Mouse (Mus musculus) heart, adult 11 months (tissue): Measurements from ENCODE around the gene Extl1.
"Not testable (repeated sequence)": the region's sequence is repeated elsewhere in the genome, so short reads cannot be mapped to it uniquely, and the experiment has no call there.

Experiments
- DNase-seq: peaks from one replicate; pipeline ENCODE4 v3.0.0; 2022

Extl1 gene

DNA sequence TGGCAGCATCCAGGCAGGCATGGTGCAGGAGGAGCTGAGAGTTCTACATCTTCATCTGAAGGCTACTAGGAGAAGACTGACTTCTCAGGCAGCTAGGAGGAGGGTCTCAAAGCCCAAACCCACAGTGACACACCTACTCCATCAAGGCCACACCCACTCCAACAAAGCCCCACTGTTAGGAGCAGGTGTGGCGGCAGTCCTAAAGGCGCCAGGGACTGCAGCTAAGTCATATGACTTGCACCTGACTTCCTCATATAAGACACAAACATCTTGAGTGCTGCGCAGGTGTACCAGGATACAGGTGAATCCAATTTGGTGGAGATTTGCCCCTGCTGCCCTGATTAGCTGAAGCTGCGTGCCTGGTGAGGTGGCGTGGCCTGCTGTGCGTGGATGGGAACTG lies at the start of gene Extl1:
Extl1 (minus strand) TSS at position 101 of the 400 bp plus-strand sequence.
- DNase-seq, result not testable (repeated sequence)

DNA sequence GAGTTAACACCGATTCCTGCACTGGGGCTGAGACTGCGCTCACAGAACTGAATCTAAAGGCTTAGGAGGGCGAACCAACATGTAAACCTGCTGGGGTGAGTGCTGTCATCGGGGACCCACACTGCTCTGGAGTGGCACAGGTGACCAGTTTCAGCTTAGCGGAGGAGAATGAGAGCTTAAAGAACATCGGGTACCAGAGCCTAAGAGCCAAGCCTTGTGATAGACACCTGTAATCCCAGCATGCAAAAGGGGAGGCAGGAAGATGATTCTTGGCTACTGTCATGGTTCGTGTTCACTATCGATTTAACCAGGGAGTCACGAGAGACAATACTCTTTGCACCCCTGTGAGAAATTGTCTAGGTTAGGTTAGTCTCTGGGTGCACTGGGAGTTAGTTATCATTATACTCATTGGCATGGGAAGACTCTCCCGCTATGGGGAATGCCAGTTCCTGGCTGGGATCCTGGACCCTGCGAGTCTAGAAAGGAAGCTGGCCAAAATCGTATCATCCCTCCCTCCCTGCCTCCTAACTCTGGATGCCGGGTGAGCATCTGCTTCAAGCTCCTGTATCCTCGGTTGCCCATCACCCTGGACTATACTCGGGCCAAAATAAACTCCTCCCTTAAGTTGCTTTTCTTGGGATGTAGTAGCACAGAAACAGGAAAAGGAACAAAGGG lies 49.2 kb upstream of the Extl1 start:
- no peak for DNase-seq

DNA sequence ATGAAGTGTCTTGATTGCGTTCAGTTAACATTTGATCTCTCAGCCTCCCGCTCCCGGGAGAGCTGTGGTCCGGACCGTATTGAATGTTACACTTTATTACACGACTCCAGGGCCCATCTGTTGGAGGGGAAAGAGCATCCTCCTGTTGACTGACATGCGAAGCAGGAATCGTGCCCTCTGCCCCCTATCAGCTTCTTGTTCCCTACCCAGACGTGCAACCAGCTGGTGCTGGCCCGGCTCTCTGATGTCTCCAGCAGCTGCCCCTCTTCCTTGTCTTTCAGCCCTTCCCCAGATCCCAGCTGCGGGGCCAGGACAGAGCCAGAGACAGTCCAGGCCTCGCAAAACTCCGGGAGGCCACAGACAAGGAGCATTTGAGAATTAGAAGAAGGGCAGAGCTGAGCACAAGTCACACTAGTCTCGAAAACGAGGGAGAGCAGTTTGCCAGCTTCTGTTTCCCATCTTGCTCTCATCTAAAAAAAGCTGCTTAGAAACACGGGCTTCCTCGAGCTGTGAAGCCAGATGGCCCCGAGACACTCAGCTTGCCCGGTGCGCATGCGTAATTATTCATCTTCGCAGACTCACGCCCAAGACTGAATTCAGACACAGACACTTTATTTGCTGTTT lies 46.8 kb upstream of the Extl1 start:
- no peak for DNase-seq

DNA sequence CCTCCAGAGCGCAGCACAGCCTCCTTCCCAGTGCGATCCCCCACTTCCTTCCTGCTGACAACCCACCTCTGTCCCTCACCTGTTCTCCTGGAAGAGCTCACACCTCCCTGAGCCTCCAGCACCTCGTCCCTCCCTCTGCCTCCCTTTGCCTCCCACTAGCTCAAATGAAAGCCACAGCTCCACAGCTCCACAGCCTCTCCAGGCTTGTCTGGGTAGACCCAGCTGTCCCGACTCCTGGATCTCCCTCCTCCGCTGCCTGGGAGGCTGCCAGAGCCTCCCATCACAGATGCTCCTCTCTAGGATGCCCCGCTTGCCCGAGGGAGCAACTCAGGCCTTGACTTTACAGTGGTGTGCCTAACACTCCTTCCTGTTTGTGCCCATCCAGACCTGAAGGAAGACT lies 41.4 kb upstream of the Extl1 start:
- DNase-seq, result no peak

DNA sequence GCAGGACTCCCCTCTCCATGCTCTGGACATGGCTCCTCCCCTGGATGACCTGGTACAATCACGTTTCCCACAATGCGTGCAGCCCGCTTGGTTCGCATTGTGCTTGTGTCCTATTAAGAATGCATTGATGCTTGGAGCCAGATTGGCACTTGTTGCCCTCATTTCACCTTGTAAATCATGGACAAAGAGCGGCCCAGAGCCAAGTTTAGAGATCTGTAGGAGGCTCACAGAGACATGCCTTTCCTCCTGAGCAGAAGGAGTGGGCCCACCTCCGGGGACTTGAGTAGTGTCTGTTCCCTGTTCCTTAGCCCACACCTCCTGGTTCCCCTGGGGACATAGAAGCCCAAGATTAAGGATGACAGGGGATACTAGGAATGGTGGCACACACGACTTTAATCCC lies 40.3 kb upstream of the Extl1 start:
- DNase-seq, result no peak

DNA sequence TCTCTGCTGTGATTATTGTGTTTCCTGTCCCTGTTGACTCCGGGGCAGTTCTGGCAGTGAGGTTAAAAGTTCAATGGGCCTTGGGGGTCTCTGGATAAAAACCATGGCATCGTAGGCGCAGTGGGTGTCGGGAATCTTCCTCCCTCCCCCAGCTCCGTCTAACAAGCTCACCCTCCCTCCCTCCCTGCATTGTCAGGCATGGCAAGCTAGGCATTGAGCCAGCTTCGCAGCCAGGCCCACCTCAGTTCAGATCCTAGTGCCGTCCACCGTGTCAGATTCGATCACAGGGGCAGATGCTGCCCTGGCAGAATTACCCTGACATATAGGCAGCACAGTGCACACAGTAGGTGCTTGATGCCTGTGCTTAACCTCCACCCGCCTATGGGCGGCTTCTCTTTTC lies 38.3 kb upstream of the Extl1 start:
- no peak for DNase-seq

DNA sequence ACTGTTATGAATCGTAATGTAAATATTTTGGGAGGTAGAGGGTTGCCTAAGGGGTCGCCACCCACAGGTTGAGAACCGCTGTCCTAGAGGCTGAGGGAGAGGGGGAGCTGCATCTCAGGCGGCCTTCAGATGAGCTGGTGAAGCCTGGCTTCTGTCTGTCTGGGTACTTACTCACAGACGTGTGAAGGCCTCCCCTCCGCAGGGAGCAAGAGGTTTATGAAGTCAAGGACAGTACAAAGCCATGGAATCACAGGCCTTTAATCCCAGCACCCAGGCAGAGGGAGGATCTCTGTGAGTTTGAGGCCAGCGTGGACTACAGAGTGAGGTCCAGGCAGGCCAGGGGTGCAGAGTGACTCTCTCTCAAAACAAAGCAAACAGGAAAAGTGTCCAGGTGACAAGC lies 33.5 kb upstream of the Extl1 start:
- DNase-seq, result no peak

DNA sequence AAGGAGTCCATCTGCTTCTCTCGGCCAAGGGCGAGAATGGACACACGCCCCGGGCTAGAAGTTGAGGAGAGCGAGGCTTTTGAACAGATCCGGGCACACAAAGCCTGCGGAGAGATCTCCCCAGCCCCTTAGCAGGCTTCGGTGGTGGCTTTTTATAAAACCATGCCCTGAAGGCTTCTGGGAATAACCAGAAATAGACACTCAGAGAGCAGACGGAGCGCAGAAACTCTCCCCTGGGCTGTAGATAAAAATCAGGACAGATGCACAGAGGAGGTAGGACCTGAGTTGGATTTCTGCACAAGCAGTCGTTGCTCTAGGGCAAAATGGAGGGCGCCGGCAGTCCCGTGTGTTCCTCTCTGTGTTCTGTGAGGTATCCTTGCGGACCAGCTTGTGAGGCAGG lies 33.0 kb upstream of the Extl1 start:
- DNase-seq, result peak; percentile 90

DNA sequence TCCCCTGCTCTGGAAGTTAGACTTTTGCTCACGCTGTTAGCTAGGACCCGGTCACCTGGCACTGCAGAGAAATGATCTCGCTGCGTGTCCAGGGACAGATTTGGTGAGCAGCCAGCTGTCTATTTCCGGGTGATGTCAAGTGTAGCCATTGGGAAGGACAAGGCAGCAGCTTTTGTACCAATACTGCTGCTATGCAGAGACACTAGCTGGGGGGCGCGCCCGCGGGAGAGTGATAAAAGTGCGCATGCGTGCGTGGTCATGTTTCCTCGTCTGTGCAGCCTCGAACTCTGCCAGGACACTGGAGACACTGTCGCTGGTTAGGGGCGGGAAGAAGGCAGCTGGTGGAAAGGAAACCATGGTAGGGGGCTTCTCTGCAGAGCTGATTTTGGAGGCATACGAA lies 32.5 kb upstream of the Extl1 start:
- DNase-seq, result peak; percentile 91

DNA sequence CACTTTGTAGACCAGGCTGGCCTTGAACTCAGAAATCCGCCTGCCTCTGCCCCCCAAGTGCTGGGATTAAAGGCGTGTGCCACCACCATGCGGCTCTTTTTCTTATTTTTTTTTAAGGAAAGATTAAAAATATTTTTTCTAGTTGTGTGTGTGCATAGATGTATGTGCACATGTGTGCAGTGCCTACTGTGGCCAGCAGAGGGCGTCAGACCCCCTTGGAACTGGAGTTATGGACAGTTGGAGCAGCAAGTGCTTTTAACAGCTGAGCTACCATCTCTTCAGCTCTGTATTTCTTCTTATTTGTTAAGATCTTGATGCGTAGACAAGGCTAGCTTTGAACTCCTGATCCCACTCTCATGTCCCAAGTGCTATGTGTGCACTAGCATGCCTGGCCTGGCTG lies 25.6 kb upstream of the Extl1 start:
- no peak for DNase-seq

DNA sequence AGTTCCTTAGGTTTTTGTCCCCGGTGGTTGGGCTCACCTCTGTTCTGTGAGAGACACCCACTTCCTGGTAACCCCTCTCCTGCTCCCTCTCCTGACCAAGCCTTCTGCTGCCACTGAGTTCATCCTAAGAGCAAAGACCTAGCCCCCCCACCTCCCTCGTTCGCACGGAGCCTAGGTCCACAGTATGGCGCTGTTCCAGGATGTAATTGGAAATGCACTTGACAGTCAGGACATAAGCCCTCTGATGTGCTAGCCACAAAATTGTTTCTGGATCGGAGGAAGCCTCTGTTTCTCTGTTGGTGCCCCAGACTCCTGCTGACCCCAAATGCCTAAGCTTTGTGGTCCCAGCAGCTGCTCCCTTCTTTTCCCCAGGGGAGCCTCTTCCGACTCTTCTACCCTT lies 20.1 kb upstream of the Extl1 start:
- no peak for DNase-seq

DNA sequence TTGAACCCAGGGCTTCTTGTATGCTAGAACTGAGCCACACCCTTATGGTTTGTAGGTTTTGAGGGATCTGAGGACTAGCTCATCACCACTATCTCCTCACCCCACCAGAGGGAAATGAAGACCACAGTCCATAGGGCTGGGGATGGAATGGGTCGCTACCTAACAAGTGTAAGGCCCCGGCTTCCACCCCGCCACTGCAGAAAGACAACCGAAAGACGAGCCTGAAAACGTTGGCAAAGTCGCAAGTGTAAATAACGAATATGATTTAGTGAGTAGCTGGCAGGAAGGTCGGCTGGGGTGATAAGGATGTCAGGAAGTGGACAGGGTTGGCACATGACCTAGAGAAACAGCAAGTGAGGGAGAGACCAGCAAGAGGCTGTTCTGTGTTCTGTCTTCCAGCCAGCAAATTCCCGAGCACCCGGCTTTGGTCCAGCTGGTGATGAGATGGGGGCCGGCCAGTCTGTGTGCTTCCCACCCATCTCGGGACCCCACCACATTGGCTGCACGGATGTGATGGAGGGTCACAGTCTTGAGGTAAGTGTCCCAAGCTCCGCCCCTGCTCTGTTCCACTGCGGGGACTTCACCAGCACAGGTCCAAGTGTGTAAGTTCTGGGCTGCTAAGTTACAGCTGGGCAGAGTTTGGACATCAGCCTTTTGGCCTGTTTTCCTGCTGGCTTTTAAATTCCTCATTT lies 19.1 kb upstream of the Extl1 start:
- peak; percentile 98 for DNase-seq

DNA sequence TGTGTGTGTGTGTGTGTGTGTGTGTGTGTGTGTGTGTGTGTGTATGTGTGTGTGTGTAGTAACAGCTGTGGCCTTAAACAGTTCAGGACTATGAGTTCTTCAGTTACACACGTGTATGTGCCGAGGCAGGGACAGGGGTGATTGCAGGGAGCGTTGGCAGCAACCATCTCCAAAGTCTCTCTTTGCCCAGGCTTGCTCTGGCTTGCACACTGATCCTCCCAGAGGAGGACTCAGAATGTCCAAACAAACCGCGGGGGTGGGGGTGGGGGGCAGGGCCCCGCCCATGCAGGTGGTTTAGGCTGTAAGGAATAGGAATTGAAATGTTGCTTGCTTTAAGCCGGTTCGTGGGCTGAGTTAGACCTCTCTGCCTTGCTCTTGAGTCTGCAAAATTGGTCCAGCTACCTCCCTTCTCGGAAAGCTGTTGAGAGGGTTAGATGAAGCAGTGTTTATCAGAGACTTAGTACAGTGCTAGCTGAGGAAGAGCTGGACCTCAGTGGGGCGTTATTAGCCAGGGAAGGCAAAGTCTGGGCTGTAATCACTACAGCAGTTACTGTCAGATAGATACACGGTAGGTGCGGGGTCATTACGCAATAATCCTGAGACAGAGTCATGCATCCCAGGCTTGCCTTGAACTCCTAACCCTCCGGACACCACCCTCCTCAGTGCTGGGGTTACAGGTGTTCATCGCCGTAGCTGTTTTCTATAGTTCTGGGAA lies 18.4 kb upstream of the Extl1 start:
- no peak for DNase-seq

DNA sequence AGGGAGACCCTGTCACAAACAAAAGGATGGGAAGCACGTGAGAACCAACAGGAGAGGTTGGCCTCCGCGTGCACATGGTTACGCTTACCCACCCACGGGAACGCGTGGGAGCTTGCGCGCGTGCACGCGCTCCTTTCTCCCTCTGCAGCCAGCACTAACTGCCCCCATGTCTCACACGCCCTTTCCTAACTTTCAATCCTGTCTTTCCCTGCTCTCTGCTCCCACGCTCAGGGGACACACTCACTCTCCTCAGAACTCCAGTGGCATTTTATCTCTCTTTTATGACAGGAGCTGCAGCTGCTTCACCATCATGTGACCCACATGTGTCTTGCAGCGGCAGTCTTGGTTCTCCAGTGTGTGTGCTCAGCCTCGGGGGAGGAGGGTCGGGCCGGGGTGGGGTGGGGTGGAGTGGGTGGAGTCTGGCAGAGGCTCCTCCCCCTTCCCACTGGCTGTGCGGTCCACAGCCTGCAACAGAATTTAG lies 17.6 kb upstream of the Extl1 start:
- peak; percentile 97 for DNase-seq

DNA sequence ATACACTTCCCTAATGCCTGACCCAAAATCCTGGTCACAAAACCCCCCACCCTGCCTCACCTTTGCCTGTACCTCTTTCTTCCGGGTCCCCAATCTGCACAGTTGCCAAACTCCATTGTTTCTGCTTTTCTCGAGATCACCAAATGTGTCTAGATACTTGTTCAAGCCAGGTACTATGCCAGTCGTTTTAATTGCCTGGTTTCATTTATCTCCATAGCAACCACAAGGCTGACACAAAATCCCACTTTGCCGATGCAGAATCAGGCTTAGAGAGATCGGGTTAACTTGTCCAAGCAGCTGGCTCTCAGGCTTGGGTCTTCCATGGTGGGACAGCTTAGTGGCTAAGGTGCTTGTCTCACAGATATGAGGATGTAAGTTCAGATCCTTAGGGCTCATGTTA lies 16.6 kb upstream of the Extl1 start:
- no peak for DNase-seq

DNA sequence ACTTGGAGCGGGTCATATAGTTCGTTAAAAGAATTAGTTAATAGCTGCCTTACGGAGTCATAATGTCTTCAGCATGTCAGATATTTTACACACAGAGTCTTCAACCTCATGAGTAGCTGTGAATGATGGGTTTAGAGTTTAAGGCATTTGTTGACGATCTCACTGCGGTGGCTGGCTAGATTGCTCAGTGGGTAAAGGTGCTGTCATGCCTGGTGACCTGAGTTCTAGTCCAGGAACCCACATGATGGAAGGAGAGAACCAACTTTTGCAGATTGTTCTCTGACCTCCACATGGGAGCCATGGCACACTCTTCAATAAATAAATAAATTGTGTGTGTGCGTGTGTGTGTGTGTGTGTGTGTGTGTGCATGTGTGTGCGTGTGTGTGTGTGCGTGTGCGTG lies 14.1 kb upstream of the Extl1 start:
- no peak for DNase-seq

DNA sequence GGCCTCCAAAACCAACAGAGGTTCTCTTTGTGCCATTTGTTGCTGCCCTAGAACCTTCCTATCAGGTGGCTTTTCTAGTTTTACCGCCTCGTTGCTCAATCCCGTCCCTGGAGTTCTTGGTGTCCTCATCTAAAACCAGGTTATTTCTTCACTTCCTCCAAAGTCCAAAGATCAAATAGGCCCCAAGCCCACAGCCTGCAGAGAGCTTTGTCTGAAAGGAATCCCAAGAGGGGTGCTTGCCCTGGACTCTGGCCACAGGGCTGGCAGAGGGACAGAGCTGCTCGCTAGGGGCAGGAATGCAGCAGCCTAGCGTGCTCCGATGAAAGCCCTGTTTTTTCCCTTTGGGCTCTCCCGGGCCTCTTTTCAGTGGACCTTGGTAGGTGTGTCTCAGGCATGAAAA lies 13.5 kb upstream of the Extl1 start:
- peak; percentile 97 for DNase-seq

DNA sequence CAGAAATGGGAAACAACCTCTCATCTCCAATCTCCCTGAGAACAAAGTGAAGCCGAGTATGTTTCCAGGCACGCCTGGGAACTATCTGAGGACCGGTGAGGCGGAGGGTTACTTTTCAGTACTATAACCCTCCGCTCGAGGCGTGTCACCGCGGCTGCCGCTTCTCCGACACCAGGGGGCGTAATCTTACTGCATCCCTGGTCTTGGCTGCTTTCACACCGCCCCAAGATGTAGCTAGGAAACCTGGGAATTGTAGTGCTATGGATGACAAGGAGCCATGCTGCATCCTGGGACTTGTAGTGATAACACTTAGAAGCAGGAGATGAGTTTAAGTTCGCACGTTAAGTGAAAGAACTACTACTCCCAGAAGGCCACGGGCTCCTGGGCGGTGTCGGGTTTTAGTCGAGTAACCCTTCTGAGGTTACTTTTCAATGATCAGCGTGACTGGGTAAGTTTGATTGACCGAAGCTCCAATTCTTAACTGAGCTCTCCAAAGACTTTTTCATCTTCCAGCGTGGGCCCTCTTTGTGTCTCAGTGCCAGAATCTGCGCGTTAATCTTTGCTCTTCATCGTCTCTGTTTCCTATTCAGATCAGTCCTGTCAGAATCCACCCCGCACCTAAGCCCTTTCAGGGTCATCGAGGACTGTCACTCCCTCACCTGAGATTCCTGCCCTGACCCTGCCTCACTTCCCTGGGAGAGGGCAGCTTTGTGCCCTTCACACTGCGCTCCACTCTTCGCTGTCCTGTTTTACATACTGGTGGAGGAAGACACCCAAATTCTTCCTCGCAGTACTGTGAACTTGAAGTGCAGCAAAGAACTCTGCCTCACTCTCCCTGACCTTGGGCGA lies 12.6 kb upstream of the Extl1 start, which contains the start of gene Pafah2:
Pafah2 (plus strand) TSS at position 344 of the 849 bp plus-strand sequence.
- peak; percentile 100 for DNase-seq

DNA sequence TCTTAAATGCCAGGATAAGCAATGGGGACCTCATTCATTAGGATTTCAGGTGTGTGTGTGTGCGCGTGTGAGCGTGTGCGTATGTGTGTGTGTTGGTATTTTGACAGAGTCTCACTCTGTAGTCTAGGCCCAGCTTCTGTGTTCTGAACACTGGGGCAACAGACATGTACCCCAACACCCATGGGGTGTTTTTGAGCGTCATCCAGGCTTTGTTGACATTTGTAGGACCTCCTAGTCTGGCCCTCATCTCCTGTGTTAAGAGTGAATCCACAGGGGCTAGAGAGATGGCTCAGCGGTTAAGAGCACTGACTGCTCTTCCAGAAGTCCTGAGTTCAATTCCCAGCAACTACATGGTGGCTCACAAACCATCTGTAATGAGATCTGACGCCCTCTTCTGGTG lies 11.5 kb upstream of the Extl1 start:
- DNase-seq, result no peak

DNA sequence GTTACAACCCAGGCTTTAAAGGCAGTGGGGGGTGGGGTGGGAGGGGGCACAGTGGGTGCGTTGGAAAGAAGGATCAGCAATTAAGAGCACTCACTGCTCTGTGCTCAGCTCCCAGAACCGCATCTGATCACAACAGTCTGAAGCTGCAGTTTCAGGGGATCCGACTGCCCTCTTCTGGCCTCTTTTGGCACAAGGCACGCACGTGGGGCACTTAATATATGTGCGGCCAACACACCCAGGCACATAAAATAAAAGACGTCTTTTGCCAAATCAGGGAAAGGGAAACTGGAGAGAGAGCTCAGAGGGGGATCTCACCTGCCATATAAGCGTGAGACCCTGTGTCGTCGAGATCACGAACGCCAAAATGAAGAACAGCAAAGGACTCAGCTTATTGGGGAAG lies 9.4 kb upstream of the Extl1 start:
- DNase-seq, result no peak

DNA sequence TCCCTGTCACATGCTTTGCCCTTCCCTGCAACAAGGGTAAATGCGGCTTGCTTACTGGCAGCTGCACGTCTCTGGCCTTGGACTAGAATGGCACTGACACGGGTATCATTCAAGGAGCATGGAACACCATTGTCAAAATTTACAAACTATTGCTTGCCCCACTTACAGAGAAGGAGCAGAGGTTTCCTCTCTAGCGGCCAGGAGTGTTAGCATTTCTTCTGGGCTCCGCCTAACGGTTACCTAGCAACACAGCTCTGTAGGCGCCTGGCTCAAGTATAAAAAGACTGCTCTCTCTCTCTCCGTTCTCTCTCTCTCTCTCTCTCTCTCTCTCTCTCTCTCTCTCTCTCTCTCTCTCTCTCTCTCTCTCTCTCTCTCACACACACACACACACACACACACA lies 8.9 kb upstream of the Extl1 start:
- no peak for DNase-seq

DNA sequence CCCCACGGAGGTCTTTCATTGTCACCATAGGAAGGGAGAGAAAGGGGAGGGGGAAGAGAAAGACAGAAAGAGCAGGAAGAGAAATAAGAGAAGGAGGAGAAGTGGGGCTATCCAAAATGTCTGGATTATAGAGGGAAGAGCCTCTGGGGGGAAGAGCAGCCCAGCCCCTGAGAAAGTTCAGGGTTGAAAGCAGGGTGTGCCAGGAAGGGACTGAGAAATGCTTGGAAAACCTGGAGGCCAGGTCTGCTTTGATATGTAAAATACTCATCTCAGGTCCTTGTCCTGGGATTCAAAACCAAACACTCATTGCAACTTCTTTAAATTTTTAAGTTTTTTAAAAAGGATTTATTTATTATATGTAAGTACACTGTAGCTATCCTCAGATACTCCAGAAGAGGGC lies 8.0 kb upstream of the Extl1 start:
- no peak for DNase-seq

DNA sequence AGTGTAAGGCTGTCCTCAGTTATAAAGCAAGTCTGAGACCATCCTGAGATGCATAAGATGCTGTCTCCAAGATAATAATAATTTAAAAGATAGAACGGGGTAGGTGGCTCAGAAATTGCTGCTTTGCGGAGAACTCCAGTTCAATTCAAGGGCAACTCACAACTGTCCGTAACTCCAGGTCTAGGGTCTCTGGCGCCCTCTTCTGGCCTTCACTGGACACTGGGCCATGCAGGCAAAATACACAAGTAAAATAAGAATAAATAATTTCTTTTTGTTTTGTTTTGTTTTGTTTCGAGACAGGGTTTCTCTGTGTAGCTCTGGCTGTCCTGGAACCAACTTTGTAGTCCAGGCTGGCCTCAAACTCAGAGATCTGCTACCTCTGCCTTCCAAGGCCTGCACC lies 4.7 kb upstream of the Extl1 start:
- DNase-seq, result no peak
